Mouse (Mus musculus) spleen, adult 2 months (tissue): ENCODE results near the gene Prdm12. TPM values are rescaled to one million over a fixed set of nuclear protein-coding genes. Genes with fewer than 3 reads are reported as not detected.
A peak's percentile ranks its signal among the peaks of the same experiment; 100 is the strongest.
"Not testable (repeated sequence)": the region's sequence is repeated elsewhere in the genome, so short reads cannot be mapped to it uniquely, and the experiment has no call there.

Source experiments
- DNase-seq, 2 experiments: peaks; one replicate each; pipeline versions ENCODE4 v3.0.0 to v3.0.0-alpha.2; 2012 to 2021; ENCODE audit warnings: low spot score in 2 of 2, low read depth in 1 of 2
- H3K27ac ChIP-seq: fragments of 200-500 bp; 2 replicates; pipeline ENCODE4 v1.5.1; 2012; ENCODE audit warnings: low read length, inconsistent platforms; ENCODE audit not compliant: insufficient read depth
- H3K27me3 ChIP-seq: fragments of 200-500 bp; 2 replicates; pipeline ENCODE4 v1.6.1; 2012; ENCODE audit warnings: mild to moderate bottlenecking, moderate library complexity, low read length, inconsistent platforms; ENCODE audit not compliant: control insufficient read depth, insufficient read depth
- H3K36me3 ChIP-seq: fragments of 200-500 bp; 2 replicates; pipeline ENCODE4 v1.6.1; 2012; ENCODE audit warnings: mild to moderate bottlenecking, low read length, inconsistent platforms; ENCODE audit not compliant: control insufficient read depth, insufficient read depth
- H3K4me1 ChIP-seq: fragments of 200-500 bp; 2 replicates; pipeline ENCODE4 v1.6.1; 2011; ENCODE audit warnings: inconsistent platforms; ENCODE audit not compliant: control insufficient read depth, insufficient read depth, insufficient read length
- H3K4me3 ChIP-seq: fragments of 200-500 bp; 2 replicates; pipeline ENCODE4 v1.5.1; 2011; ENCODE audit warnings: mild to moderate bottlenecking, inconsistent platforms; ENCODE audit not compliant: insufficient read depth, insufficient read length; ENCODE audit errors: extremely low read depth
- CTCF ChIP-seq: fragments of 200-500 bp; IDR thresholded peaks from 2 replicates; pipeline ENCODE4 v1.5.1; 2011; ENCODE audit warnings: mild to moderate bottlenecking, inconsistent platforms; ENCODE audit not compliant: insufficient read depth, insufficient read length, insufficient replicate concordance; ENCODE audit errors: extremely low read depth
- POLR2A ChIP-seq: fragments of 200-500 bp; IDR thresholded peaks from 2 replicates; pipeline ENCODE4 v1.6.1; 2011; ENCODE audit warnings: low read depth, low read length, inconsistent platforms
- WGBS: fragments of 180-500 bp; shearing (Covaris S2); methylation state at CpG from one replicate; pipeline ENCODE4 v1.1.7; 2018; 5-methylcytosine and 5-hydroxymethylcytosine counted together
- polyA plus RNA-seq: library from polyadenylated mRNA; depleted of rRNA; stranded (reverse); fragments of >200 nt; gene quantifications from 2 replicates; pipeline ENCODE4 v1.2.3, GENCODE M21; 2012

The Prdm12 gene
- polyA plus RNA-seq, 1 experiment: not detected

GRCm38 (mm10) chr2:31667332-31667731 is 27.5 kb downstream of the Prdm12 start:
- Histone ChIP-seq H3K4me3 (no peak overlapping the region), H3K4me1 (peaks cover 4% of the 10 kb centered on the region; the same call in 1 of the 2 replicates), H3K36me3 (peaks cover under 1% of the 10 kb centered on the region; the same call in 1 of the 2 replicates), H3K27me3 (no peaks in the 10 kb centered on the region), H3K27ac (no peak overlapping the region)
- no peak for DNase-seq
- TF ChIP-seq CTCF (peak; percentile 18; the same call in 1 of the 2 replicates), POLR2A (no peak)
- WGBS: 50% methylated on average over 4 of the region's 4 CpGs

DNA sequence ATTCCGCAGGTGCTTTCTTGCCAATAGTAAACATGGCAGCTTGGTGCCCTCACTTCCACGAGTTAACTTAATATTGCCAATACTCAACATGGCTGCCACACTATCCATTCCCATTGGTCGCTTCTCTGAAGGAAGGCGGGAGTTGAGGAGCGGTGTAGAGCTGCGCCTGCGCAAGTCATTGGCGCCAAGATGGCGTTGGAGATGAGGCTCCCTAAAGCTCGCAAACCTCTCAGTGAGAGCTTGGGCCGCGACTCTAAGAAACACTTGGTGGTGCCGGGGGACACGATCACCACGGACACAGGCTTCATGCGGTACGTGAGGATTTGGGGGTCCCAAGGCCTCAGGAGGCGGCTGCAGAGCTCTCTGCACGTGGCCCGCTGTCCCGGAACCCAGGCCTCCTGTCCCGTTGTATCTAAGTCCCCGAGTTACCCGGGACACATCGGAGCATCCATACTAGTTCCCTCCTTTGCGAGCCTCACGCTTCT is 30.8 kb downstream of the Prdm12 start, which contains the start of gene Exosc2:
Gene Exosc2, plus strand, starts transcription at position 165 of the 485 bp plus-strand sequence.
- Histone ChIP-seq H3K4me3 (peak within 1 kb of the TSS; percentile 88), H3K36me3 (peaks cover 13% of the 10 kb centered on the region), H3K27ac (no peak within 1 kb of the TSS), H3K27me3 (no peaks in the 10 kb centered on the region), H3K4me1 (peaks cover 4% of the 10 kb centered on the region; the same call in 1 of the 2 replicates)
- TF ChIP-seq POLR2A (peak; percentile 88), CTCF (no peak)
- WGBS: 2% methylated on average over 27 of the region's 27 CpGs
- DNase-seq: peak; percentile 85 to 91

DNA sequence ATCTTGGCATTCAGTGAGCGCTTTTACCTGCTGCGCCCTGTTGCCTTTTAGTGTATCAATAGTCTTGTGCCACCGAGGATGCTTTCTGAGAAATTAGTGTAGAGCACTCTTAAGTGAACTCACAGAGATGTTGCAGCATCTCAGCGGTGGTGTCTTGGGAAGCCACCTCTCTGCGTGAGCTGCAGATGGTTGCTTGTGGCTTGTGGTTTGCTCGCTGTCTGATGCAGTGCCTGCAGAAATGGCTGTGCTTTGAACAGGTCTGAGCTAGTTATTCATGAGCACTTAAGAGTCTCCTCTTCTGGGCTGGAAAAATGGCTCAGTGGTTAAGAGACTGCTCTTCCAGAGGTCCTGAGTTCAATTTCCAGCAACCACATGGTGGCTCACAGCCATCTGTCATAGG is 38.8 kb downstream of the Prdm12 start:
- Histone ChIP-seq H3K4me1 (no peaks in the 10 kb centered on the region), H3K4me3 (no peak overlapping the region), H3K27me3 (no peaks in the 10 kb centered on the region), H3K36me3 (peaks cover 27% of the 10 kb centered on the region), H3K27ac (no peak overlapping the region)
- TF ChIP-seq CTCF (no peak), POLR2A (no peak)
- no peak for DNase-seq
- 50% methylated on average over 6 of the region's 6 CpGs for WGBS

GRCm38 (mm10) chr2:31681051-31681707 is 41.3 kb downstream of the Prdm12 start:
- 90% methylated on average over 15 of the region's 15 CpGs for WGBS
- H3K36me3 ChIP-seq: peaks cover 17% of the 10 kb centered on the region
- H3K4me3 ChIP-seq, H3K27ac ChIP-seq, DNase-seq, H3K27me3 ChIP-seq, H3K4me1 ChIP-seq: not testable (repeated sequence)

DNA sequence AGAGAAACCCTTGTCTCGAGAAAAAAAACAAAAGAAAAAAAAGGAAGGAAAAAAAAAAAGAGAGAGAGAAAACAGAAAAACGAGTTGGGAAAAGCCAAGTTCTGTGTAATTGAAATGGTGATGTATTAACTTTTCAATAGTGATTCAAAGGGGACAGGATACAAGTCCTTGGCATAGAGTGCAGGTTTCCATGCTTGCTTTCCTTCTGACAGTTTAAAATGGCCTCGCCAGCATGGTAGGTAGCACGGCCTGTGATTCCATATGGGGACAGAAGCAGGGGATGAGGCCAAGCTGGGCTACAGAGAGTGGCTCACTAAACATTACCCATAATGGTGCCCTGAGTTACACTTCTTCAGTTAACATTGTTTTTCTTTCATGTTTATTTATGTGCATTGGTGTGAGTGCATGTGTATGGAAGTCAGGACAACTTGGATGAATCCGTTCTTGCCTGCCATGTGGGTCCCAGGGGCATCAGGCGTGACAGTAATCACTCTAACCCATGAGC is 41.9 kb downstream of the Prdm12 start:
- Histone ChIP-seq H3K27ac (no peak overlapping the region), H3K4me1 (no peaks in the 10 kb centered on the region), H3K36me3 (peaks cover 11% of the 10 kb centered on the region), H3K27me3 (no peaks in the 10 kb centered on the region), H3K4me3 (no peak overlapping the region)
- WGBS: 90% methylated on average over 6 of the region's 6 CpGs
- no peak for TF ChIP-seq POLR2A
- TF ChIP-seq CTCF: no peak
- DNase-seq: no peak

DNA sequence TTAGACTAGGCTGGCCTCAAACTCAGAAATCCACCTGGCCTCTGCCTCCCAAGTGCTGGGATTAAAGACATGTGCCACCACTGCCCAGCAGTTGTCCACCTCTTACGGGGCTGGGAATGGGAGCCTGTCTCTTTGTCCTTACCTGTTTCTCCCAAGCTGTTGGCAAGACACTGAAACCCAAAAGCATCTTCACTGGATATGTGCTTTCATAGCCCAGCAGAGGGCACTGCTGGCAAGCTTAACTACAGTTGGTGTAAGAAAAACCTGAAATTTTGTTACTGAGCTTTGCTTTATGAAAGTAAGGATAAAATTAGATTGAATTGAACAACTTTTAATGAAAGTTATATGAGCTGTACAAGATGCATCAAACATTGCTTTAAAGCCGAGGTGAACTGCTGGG is 43.8 kb downstream of the Prdm12 start:
- H3K36me3 ChIP-seq: peaks cover 8% of the 10 kb centered on the region
- TF ChIP-seq CTCF (peak; percentile 38; the same call in 1 of the 2 replicates), POLR2A (no peak)
- H3K27ac ChIP-seq: no peak overlapping the region
- no peaks in the 10 kb centered on the region for H3K27me3 ChIP-seq
- DNase-seq: peak; percentile 34 to 49
- no peaks in the 10 kb centered on the region for H3K4me1 ChIP-seq
- 32% methylated on average over 2 of the region's 2 CpGs for WGBS
- no peak overlapping the region for H3K4me3 ChIP-seq
